Mouse (Mus musculus) c-Kit-negative CD71-positive TER-119-positive erythroid progenitor cells, embryonic 14.5 days (primary cell): ENCODE measurements around the gene Ciita.

Experiments used
- DNase-seq: peaks from one replicate; pipeline ENCODE4 v3.0.0-alpha.2; 2013; ENCODE audit warnings: low read depth, low spot score

Ciita gene

DNA sequence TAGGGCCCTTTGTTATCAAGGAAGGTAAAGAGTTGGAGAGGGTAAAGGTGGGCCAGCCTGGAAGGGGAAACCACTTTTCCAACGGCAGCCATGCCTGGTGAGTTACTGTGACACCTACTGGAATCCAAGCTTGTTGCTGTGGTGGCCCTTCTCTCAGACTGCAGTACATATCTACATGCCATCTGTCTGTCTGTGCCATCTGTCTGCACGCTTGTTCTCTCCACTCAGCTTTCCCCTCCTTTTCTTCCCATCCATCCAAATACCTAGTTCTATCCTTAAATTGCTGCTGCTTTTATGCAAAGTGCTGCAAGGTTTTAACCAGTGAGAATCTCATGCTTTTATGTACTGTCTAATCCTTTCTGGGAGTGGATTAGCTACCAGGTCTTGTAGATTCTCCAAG, 69.7 kb downstream of the Ciita start:
- DNase-seq: no peak

DNA sequence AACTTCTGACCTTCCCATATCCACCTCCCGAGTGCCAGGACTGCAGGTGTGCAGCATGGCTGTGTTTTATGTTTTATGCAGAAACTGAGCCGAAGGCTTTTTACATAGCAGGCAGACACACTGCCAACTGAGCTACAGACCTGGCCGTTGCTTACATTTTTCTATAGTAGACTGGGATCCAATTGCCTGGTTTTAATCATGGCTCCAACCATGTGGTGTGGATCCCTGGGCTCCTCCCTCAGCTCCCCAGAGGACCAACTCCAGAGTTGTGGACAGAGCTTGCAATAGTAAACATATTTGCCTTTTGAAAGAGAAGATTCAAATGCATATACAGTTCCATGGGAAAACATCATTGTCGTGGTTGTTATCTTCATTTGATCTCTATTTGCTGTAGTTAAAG, 71.7 kb downstream of the Ciita start:
- no peak for DNase-seq

DNA sequence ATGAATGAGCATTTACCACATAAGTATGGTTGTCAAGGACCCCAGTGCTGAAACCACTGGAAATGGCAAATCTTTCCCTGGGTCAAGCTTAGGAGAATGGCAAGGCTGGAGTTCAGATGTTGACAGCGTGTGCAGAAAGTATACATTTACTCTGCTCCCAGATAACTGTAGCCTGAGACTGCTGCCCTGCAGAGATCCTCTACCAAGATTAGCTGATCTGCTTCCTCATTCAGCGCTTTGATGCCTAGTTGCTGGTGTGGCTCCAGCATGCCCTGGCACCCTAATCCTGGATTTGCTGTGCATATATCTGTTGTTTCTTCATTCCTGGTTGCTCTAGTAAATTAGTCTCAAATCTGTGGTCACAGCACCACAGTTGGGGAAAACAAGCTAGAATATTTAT, 74.0 kb downstream of the Ciita start:
- DNase-seq: no peak

DNA sequence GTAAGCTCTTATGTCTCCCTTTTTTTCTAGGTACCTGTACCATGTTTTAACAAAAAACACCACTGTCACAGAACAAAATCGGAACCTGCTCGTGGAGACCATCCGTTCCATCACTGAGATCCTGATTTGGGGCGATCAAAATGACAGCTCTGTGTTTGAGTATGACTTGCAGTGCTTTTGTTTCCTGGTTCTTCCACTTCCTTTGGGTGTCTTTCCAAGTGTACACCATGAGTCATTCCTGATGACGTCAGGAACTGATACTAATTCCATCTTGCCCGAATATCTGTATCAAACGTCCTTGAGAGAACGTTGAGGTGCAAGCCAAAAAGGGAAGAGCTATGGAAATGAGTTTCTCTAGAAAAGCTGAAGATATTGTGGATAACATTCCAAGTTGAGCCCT, 80.1 kb downstream of the Ciita start:
- DNase-seq: no peak

DNA sequence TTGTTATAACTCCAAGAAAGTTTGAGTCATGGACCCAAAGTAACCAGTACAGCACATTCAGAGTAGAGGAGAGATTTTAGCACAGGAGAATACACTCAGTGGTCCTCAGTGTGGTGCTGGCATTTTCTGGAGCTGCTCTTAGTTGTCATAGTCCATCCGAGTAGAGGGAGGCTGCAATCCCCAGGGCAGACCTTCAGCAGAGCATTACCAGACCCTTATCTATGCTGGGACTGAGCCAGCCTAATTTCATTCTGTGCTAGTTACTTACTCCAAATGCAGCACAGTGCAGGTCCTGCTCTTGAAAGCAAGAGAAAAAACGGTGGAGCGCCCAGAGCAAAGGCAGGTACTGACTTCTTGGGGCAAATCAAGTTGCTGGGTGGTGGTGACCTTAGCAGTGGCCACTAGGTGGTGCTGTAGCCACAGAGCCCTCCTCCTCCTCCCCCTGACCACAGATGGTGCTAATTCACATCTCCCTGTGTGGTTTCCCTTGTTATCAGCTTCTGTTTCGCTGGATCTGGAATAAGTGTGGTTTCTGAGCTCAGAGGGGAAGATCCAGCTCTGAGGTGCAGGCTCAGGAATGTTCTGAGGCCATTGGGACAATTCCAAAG, 85.5 kb downstream of the Ciita start:
- no peak for DNase-seq

DNA sequence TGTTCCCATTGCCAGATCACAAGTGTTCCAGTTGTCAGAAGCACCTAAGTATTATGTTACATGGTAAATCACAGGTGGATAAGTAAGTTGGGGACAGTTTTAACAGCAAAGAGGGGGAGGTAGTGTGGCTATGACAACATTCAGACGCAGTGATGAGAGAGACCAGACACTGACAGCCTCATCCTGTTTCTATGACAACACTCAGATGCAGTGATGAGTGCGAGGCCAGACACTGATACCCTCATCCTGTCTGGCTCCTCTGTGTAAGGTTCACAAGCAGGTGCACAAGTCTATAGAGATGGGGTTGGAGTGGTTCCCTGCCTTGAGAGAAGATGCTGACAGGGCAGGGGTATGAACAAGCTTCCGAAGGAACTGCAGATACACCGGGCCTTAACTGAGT, 87.3 kb downstream of the Ciita start:
- no peak for DNase-seq

DNA sequence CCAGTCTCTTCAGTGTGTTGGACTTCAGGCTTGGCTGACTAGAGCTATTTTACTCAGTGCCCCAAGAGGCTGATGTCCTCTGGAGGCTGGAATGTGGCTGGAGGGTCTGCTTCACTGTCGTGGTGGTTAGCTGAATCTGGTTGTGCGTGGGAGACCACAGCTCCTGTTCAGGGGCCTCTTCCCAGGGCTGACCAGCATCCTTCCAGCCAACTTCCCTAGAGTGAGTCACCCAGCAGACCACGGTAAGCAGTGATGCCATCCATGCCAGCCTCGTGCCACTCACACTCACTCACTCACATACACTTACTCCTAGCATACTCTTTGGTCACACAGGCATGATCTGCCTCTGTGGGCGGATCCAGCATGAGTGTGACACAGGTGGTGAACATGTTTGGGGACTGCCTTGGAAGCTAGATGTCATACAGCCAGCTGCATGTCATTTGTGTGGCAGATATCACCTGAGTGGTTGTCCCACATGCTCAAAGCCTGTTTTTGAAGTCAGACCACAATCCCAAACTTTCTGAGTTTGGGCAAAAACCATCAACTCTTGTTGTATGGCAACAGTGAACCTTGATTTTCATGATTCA, 90.0 kb downstream of the Ciita start:
- no peak for DNase-seq

DNA sequence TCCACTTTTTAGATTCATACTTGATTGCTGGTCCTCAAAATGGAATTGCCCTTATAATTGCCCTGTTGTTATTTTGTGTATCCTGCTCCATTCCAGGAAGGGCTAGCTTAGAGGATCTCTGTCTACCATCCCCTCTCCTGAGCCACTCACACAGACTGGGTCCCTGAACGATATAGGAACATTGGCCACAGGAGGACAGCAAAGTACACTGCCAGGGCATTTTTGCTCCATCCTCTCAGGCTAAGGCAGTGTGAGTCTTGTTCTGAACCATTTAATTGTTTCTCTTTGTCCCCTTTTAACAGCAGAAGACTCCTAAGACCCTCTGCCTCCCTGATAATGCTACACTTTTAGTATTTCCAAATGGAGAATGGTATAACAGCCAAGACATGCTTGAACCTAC, 90.8 kb downstream of the Ciita start:
- DNase-seq: no peak

DNA sequence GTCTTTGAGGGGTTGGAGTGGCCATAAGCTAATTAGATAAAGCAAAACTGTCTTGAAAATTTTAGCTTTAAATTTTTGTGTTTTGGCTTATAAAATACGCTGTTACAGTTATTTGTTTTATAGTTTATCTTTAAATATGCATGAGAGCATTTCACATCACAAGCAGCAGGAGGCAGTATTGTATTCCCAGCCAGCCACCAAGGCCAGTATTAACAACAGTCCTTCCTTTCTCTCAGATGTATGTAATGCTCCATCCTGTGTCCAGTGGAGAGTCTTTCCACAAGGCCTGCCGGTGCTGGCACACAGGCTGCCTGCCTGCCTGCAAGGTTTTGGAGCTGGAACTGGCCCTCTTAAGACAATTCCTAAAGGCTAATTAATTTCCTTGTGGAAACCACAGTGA, 92.0 kb downstream of the Ciita start:
- no peak for DNase-seq

DNA sequence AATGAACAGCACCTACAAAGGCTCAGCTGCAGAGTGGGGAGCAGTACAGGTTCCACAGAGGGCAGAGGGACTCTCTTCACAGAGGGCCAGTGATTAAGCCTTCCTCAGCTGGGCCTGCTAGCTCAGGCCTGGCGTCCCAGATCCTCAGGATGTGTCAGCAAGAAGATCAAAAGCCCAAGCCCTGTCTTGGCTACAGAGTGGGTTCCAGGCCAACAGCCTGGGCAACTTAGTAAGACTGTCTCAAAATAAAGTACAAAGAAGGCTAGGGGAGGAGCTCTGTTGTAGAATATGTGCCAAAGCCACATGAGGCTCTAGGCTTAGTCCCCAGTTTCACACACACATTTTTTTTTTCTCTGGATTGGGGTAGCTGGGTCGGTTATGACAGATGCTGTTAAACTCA, 95.1 kb downstream of the Ciita start:
- DNase-seq: no peak

DNA sequence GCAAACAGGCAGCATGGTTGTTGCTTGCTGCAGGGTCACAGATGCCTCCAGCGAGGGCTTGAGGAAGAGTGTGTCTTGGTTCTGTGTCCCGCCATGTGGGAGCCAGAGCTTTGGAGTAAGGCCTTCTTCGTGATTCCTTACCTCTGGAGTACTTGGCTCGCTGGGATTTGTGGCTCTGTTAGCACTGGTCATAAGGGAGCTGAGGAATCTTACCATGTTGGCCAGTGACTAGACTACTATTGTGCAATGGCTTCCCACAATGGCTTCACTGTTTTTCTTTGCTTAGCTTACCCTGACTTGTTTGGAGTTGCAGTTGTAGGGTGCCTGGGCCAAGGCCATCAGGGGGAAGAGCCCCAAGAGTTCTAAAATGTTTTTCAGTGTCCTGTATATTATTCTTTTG, 96.1 kb downstream of the Ciita start:
- no peak for DNase-seq

DNA sequence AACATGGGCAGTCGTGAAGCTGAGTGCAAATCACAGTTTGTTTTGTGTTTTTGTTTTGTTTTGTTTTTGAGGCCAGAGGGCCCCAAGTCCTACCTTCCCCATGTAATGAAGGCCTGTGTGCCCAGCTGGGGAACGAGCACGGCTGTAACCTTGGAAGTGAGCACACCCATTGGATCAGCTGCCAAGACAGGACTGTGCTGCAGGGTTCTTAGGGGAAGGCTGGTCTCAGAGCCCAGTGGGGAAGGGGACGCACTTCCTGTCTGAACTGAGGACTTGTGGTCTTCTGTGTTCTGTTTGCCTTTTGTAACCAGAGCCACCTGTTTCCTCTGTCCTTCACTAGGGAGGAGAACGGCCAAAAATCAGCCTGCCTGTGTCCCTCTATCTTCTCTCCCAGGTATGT, 97.7 kb downstream of the Ciita start:
- DNase-seq: no peak
